Mouse (Mus musculus) urinary bladder, postnatal 0 days (tissue): ENCODE measurements around the gene Lyrm4. TPM values are rescaled to one million over a fixed set of nuclear protein-coding genes. Genes with fewer than 3 reads are reported as not detected.

Experiments used
- polyA plus RNA-seq: library from polyadenylated mRNA; unstranded; fragments of >200 nt; fragmentation: Nextera tagmentation; extraction: Ambion mirVana; gene quantifications from 2 replicates; pipeline ENCODE4 v1.2.1, GENCODE M21; 2015

Gene Lyrm4
- polyA plus RNA-seq = 15.3 and 16.0 TPM in 2 replicates

DNA sequence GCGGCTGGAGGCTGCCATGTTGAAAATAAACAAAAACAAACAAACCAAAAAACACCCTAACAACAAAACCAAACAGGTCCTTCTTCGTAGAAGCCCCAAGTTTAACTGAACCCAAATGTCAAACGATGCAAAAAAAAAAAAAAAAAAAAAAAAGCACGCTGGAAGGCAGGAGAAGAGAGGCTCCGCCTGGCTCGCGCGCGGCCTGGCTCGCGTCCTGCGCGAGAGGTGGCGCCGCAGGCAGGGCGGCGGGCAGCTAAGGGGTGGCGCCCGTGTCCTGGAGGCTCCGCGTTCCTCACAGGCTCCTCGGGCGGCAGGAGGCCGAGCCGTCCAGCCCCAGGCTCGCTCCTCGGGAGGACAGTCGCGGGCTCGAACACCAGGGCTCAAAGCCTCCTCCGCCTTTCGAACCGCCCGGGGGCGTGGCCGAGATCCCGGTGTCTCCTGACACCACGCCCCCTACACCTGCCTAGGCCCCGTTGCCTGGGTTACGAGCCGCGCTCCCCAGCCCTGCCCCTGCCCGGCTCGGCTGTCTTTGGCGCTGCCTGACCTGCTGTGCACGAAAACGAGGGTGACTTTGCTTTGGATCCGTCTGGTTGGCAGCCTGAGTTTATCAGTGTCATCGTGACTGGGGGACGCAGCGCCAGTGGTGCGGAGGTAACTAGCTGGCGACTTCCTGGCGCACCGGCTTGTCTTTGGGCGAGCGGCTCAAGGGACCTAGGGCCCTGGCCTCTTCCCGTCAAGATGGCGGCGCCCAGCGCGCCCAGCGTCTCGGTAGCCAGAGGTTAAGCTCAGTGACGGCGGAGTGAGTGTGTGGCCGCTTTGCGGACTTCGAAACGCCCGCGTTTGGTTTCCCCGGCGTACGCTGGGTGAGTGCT is at the start of gene Lyrm4, which contains the start of gene Fars2:
Gene Lyrm4 (minus strand): TSS at position 384 of the 872 bp plus-strand sequence.
Gene Fars2 (plus strand): TSS at position 270 of the 872 bp plus-strand sequence.

DNA sequence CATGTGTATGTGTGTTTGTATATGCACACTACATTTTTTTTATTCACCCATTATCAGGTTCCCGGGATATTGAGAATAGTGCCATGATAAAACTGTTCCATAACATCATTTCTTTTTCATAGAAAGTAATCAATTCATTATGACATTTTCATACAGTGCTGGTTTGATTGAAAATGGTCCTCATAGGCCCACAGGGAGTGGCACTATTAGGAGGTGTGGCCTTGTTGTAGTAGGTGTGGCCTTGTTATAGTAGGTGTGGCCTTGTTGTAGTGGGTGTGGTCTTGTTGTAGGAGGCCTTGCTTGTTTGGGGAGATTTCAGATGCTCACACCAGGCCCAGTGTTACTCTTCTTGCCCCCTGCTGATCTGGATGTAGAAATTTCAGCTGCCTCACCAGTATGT is 158.8 kb downstream of the Lyrm4 start, which contains the start of gene Ppp1r3g:
Gene Ppp1r3g (plus strand): TSS at position 301 of the 400 bp plus-strand sequence.

Other genes with a start within 250 kb of the Lyrm4 start
- gene Rpp40, start 211.2 kb downstream of the Lyrm4 start, polyA plus RNA-seq = 10.8 and 10.9 TPM in 2 replicates
- 0.72 and 1.1 TPM in 2 replicates for gene Ppp1r3g, start 158.7 kb downstream of the Lyrm4 start, polyA plus RNA-seq
- 33.8 and 36.8 TPM in 2 replicates for gene Fars2, start 114 bp downstream of the Lyrm4 start, polyA plus RNA-seq